Mouse (Mus musculus) adipose tissue, adult 10 weeks (tissue): ENCODE results near the gene Unc13d. TPM values are rescaled to one million over a fixed set of nuclear protein-coding genes. Genes with fewer than 3 reads are reported as not detected.

ENCODE experiments used
- polyA plus RNA-seq: library from polyadenylated mRNA; stranded (reverse); fragments of 350-450 nt; fragmentation: Illumina TruSeq; extraction: RNeasy Lipid Tissue Mini Kit (QIAGEN cat#74804); gene quantifications from one replicate; pipeline ENCODE4 v1.2.3, GENCODE M21; 2014; ENCODE audit warnings: low read depth, low replicate concordance

The Unc13d gene
- polyA plus RNA-seq, result 1.3 TPM

GRCm38 (mm10) chr11:116077446-116078204 is at the start of gene Unc13d:
Gene Unc13d (minus strand): TSS chr11:116077961.

DNA sequence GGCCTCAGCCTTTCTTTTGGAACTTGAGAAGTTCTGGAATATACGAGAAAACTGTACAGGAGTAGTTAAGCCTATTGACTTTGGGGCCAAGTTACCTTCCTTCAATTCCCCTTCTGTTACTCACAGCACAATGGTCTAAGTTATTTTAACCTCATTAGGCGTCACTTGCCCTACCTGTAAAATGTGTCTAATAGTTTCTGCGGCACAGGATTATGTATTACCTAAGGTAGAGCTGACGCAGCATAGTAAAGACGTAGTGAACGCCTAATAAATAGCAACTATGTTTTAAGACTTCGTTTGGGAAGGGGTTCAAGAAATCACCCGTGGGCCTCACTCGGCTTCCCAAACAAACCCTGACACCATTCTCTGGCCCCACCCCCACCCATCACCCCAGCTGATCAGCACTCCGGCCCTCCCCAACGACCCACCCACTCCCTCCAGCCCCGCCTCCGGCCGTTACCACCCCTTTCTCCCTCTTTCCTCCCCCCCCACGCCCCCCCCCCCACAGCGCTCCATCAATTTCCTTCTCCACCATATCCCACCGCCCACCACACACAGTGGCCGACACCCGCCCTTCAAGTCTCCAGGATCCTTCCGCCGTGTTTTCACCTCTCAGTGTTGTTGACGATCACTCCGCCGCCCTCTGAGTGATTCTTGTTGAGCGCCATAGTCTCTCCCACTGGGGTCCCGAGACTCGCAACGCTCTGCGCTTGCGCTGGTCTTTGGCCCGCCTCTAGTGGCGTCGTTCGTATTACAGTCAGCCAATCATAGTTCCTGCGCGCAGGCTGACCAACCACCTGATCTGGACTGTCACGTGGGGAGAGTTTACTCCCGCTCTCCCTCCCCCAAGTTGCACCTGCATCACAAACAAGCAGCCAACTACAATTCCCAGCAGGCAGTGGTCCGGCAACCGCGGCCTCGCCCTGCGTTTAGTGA is 8.8 kb upstream of the Unc13d start, which contains the start of gene Wbp2:
Gene Wbp2 (minus strand): TSS at position 738 of the 936 bp plus-strand sequence.

DNA sequence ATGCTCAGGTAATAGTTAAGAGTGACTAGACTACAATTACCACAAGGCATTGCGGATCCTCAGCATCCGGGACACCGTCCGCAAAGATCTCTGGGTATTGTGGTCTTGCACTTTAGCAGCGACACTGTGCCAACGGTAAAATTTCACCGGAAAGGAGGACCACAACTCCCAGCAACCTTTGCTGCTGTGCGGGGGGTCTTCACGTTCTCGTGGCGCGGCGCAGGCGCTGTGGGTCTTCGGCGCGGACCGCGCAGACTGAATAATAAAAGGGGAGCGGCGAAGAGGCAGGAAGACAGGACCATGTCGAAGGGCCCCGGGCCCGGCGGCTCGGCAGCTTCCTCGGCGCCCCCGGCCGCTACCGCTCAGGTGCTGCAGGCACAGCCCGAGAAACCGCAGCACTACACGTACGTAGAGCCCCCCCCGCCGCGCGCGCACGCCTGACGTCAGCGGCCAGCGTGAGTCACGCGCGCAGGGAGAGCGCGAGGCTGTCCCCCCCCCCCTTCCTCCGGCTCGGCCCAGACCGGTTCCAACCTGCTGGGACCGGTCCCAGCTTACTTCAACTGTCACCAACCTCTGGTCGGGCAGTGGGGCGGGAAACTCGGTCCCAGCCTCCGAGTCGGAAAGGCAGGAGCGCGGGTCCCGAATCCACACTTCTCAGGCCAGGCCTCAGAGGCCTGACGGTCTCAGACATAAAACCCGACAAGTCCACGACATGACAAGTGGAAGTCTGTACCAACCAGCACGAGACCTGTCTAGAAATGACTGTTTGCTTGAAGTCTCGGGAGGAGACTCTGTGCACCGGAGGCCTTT is 47.5 kb downstream of the Unc13d start, which contains the start of gene Unk:
Gene Unk (plus strand): TSS at position 235 of the 810 bp plus-strand sequence.

GRCm38 (mm10) chr11:116027756-116028155 is 50.0 kb downstream of the Unc13d start, which contains the start of gene H3f3b:
Gene H3f3b (minus strand): TSS chr11:116027962.

DNA sequence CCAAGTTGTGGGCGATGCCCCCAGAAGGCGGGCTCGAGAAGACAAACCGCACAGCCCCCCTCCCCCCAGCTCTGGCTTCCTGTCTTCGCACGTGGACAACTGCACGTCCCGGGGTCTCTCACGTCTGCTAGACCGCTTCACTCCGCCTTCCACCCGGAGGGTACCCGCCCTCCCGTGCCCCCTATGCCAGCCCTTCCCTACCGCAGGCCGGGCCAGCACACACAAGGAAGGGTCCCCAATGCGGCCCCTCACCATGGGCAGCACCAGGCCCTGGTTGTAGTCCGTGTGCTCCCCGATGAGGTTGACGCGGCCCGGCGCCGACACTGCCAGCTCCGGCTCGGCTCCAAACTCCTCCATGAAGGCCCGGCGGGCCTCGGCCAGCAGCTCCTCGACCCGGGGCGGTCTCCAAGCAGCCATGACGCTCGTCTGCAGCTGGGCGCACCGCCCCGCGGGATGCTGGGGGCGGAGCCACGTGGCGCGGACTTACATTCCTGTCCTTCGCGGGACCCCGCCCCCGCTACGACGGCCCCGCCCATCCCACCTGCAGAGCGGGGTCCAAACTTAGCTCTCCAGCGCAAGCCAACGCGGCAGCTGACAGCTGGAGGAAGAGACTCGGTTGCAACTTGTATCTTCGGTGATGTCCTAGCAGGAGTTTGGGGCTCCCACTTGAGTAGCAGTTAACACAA is 65.4 kb downstream of the Unc13d start, which contains the start of gene Galk1:
Gene Galk1 (minus strand): TSS at position 458 of the 686 bp plus-strand sequence.

Other genes with a start within 250 kb of the Unc13d start
- 13.7 TPM for gene Myo15b, start 219.6 kb downstream of the Unc13d start, polyA plus RNA-seq
- 13.8 TPM for gene Smim5, start 178.0 kb downstream of the Unc13d start, polyA plus RNA-seq
- 1.4 TPM for gene Smim6, start 165.9 kb downstream of the Unc13d start, polyA plus RNA-seq
- 30.6 TPM for gene Sap30bp, start 144.7 kb downstream of the Unc13d start, polyA plus RNA-seq
- gene Recql5, start 144.5 kb downstream of the Unc13d start, polyA plus RNA-seq, result 22.9 TPM
- 7.7 TPM for gene Itgb4, start 103.3 kb downstream of the Unc13d start, polyA plus RNA-seq
- gene Galk1, start 65.2 kb downstream of the Unc13d start, polyA plus RNA-seq, result 36.9 TPM
- gene H3f3b, start 50.0 kb downstream of the Unc13d start, polyA plus RNA-seq, result 364 TPM
- 20.0 TPM for gene Unk, start 47.6 kb downstream of the Unc13d start, polyA plus RNA-seq
- 150 TPM for gene Wbp2, start 9.0 kb upstream of the Unc13d start, polyA plus RNA-seq
- 27.7 TPM for gene Trim47, start 49.2 kb upstream of the Unc13d start, polyA plus RNA-seq
- gene Trim65, start 53.2 kb upstream of the Unc13d start, polyA plus RNA-seq, result 6.0 TPM
- gene Mrpl38, start 60.9 kb upstream of the Unc13d start, polyA plus RNA-seq, result 40.8 TPM
- 39.1 TPM for gene Fbf1, start 90.2 kb upstream of the Unc13d start, polyA plus RNA-seq
- gene Ten1, start 120.9 kb upstream of the Unc13d start, polyA plus RNA-seq, result 46.2 TPM
- gene Acox1, start 121.1 kb upstream of the Unc13d start, polyA plus RNA-seq, result 213 TPM
- gene Evpl, start 160.1 kb upstream of the Unc13d start, polyA plus RNA-seq, result 2.0 TPM
- gene Srp68, start 196.3 kb upstream of the Unc13d start, polyA plus RNA-seq, result 58.9 TPM
- gene Galr2, start 203.0 kb upstream of the Unc13d start, polyA plus RNA-seq, result 1.4 TPM
- 43.2 TPM for gene Exoc7, start 229.3 kb upstream of the Unc13d start, polyA plus RNA-seq